Mouse (Mus musculus) megakaryocyte, embryonic 14.5 days (primary cell): ENCODE data around the gene Arhgap27. TPM values are rescaled to one million over a fixed set of nuclear protein-coding genes. Genes with fewer than 3 reads are reported as not detected.

ENCODE experiments used
- H3K27me3 ChIP-seq: replicated peaks from 2 replicates; pipeline ENCODE3; 2012; ENCODE audit warnings: inconsistent platforms
- H3K36me3 ChIP-seq: replicated peaks from 2 replicates; pipeline ENCODE3; 2012; ENCODE audit warnings: low read length, inconsistent platforms, mixed read lengths
- H3K4me1 ChIP-seq: 2 replicates; pipeline ENCODE4 v1.6.1; 2012; ENCODE audit warnings: inconsistent platforms
- H3K4me3 ChIP-seq: replicated peaks from 2 replicates; pipeline ENCODE3; 2012; ENCODE audit warnings: moderate library complexity, mild to moderate bottlenecking, inconsistent platforms
- H3K9me3 ChIP-seq: 2 replicates; pipeline ENCODE4 v1.6.1; 2012; ENCODE audit warnings: inconsistent platforms
- FLI1 ChIP-seq: IDR thresholded peaks from 2 replicates; pipeline ENCODE4 v1.6.1; 2012; ENCODE audit warnings: low read length, inconsistent platforms, mixed read lengths
- GATA1 ChIP-seq: IDR thresholded peaks from 3 replicates; pipeline ENCODE4 v1.6.1; 2012; ENCODE audit warnings: mixed read lengths, low read length, inconsistent platforms, borderline replicate concordance
- polyA plus RNA-seq: library from polyadenylated mRNA; stranded (reverse); fragments of >175 nt; gene quantifications from 2 replicates; pipeline ENCODE4 v1.2.3, GENCODE M21; 2012; ENCODE audit warnings: low replicate concordance; ENCODE audit not compliant: insufficient read depth

Gene Arhgap27
- polyA plus RNA-seq, 1 experiment = 4.9 TPM

- TF ChIP-seq GATA1 (no peak), FLI1 (no peak)
- peaks cover 99% of the 10 kb centered on the region for H3K36me3 ChIP-seq
- no peaks in the 10 kb centered on the region for H3K9me3 ChIP-seq
- peaks cover 48% of the 10 kb centered on the region for H3K4me1 ChIP-seq
- H3K27me3 ChIP-seq = peaks cover 3% of the 10 kb centered on the region
- H3K4me3 ChIP-seq = no peak overlapping the region
Observed at GRCm38 (mm10) chr11:103370397-103371221, 7.1 kb upstream of the Arhgap27 start.

- peaks cover 49% of the 10 kb centered on the region for H3K4me1 ChIP-seq
- no peaks in the 10 kb centered on the region for H3K9me3 ChIP-seq
- H3K27me3 ChIP-seq = peaks cover 44% of the 10 kb centered on the region
- no peak overlapping the region for H3K4me3 ChIP-seq
- H3K36me3 ChIP-seq = peaks cover 58% of the 10 kb centered on the region
- TF ChIP-seq GATA1 = no peak
- no peak for TF ChIP-seq FLI1
Observed at GRCm38 (mm10) chr11:103365530-103365929, 2.0 kb upstream of the Arhgap27 start.

GRCm38 (mm10) chr11:103365022-103365421, 1.5 kb upstream of the Arhgap27 start:
- H3K27me3 ChIP-seq = peaks cover 48% of the 10 kb centered on the region
- H3K9me3 ChIP-seq = no peaks in the 10 kb centered on the region
- peaks cover 53% of the 10 kb centered on the region for H3K36me3 ChIP-seq
- TF ChIP-seq GATA1 = no peak
- TF ChIP-seq FLI1 = no peak
- peaks cover 49% of the 10 kb centered on the region for H3K4me1 ChIP-seq
- H3K4me3 ChIP-seq = no peak overlapping the region

- Histone ChIP-seq H3K27me3 (peaks cover 53% of the 10 kb centered on the region), H3K9me3 (no peaks in the 10 kb centered on the region), H3K36me3 (peaks cover 46% of the 10 kb centered on the region), H3K4me3 (no peak overlapping the region), H3K4me1 (peaks cover 52% of the 10 kb centered on the region)
- no peak for TF ChIP-seq FLI1
- no peak for TF ChIP-seq GATA1
Observed at GRCm38 (mm10) chr11:103364335-103364734, 843 bp upstream of the Arhgap27 start.

- Histone ChIP-seq H3K4me3 (peak overlapping the region; percentile 90), H3K4me1 (peaks cover 59% of the 10 kb centered on the region), H3K9me3 (no peaks in the 10 kb centered on the region), H3K27me3 (peaks cover 69% of the 10 kb centered on the region), H3K36me3 (peaks cover 29% of the 10 kb centered on the region)
- no peak for TF ChIP-seq FLI1
- TF ChIP-seq GATA1 = no peak
Observed at GRCm38 (mm10) chr11:103362521-103363181, 841 bp downstream of the Arhgap27 start.

GRCm38 (mm10) chr11:103362054-103362432, 1.4 kb downstream of the Arhgap27 start:
- Histone ChIP-seq H3K27me3 (peaks cover 75% of the 10 kb centered on the region), H3K4me1 (peaks cover 59% of the 10 kb centered on the region), H3K9me3 (no peaks in the 10 kb centered on the region), H3K4me3 (peak overlapping the region; percentile 90), H3K36me3 (peaks cover 23% of the 10 kb centered on the region)
- TF ChIP-seq FLI1 (no peak), GATA1 (no peak)

GRCm38 (mm10) chr11:103361396-103362053, 2.0 kb downstream of the Arhgap27 start:
- peak overlapping the region; percentile 91 for H3K4me3 ChIP-seq
- H3K4me1 ChIP-seq = peaks cover 59% of the 10 kb centered on the region
- H3K27me3 ChIP-seq = peaks cover 80% of the 10 kb centered on the region
- H3K36me3 ChIP-seq = peaks cover 18% of the 10 kb centered on the region
- TF ChIP-seq FLI1 (no peak), GATA1 (no peak)
- no peaks in the 10 kb centered on the region for H3K9me3 ChIP-seq

- H3K36me3 ChIP-seq = peaks cover 9% of the 10 kb centered on the region
- H3K27me3 ChIP-seq = peaks cover 85% of the 10 kb centered on the region
- TF ChIP-seq FLI1 = no peak
- TF ChIP-seq GATA1 = no peak
- H3K9me3 ChIP-seq = no peaks in the 10 kb centered on the region
- H3K4me3 ChIP-seq = peak overlapping the region; percentile 91
- peaks cover 55% of the 10 kb centered on the region for H3K4me1 ChIP-seq
Observed at GRCm38 (mm10) chr11:103360661-103361081, 2.8 kb downstream of the Arhgap27 start.

- H3K4me1 ChIP-seq = peaks cover 55% of the 10 kb centered on the region
Observed at GRCm38 (mm10) chr11:103359841-103360641, 3.5 kb downstream of the Arhgap27 start.

More at GRCm38 (mm10) chr11:103359841-103360641, 3.5 kb downstream of the Arhgap27 start:
- H3K36me3 ChIP-seq = peaks cover 3% of the 10 kb centered on the region
- no peaks in the 10 kb centered on the region for H3K9me3 ChIP-seq
- H3K4me3 ChIP-seq = peak overlapping the region; percentile 91
- TF ChIP-seq FLI1 (no peak), GATA1 (no peak)
- H3K27me3 ChIP-seq = peaks cover 88% of the 10 kb centered on the region
